Mouse (Mus musculus): ENCODE results near the gene Arid1a. TPM values are rescaled to one million over a fixed set of nuclear protein-coding genes. Genes with fewer than 3 reads are reported as not detected.

The Arid1a gene
- polyA plus RNA-seq, 1 experiment: 109 TPM

GRCm38 (mm10) chr4:133671881-133672844, 84.4 kb downstream of the Arid1a start, which contains the start of gene Pigv:
Pigv (minus strand) TSS chr4:133672647.
- no peak for TF ChIP-seq GATA1 (IDR thresholded peaks at IDR 0.05; ENCODE audit: low read length)

- TF ChIP-seq GATA1 (IDR thresholded peaks at IDR 0.05; ENCODE audit: low read length): no peak
Measured at GRCm38 (mm10) chr4:133671184-133671880, 85.2 kb downstream of the Arid1a start.

- TF ChIP-seq GATA1 (IDR thresholded peaks at IDR 0.05; ENCODE audit: low read length): no peak
Measured at GRCm38 (mm10) chr4:133669652-133670210, 86.8 kb downstream of the Arid1a start.

- no peak for TF ChIP-seq GATA1 (IDR thresholded peaks at IDR 0.05; ENCODE audit: low read length)
Measured at GRCm38 (mm10) chr4:133668537-133668936, 88.0 kb downstream of the Arid1a start.

- no peak for TF ChIP-seq GATA1 (IDR thresholded peaks at IDR 0.05; ENCODE audit: low read length)
Measured at GRCm38 (mm10) chr4:133666199-133666598, 90.4 kb downstream of the Arid1a start.

- no peak for TF ChIP-seq GATA1 (IDR thresholded peaks at IDR 0.05; ENCODE audit: low read length)
Measured at GRCm38 (mm10) chr4:133665118-133665517, 91.5 kb downstream of the Arid1a start.

GRCm38 (mm10) chr4:133662945-133663344, 93.6 kb downstream of the Arid1a start:
- TF ChIP-seq GATA1 (IDR thresholded peaks at IDR 0.05; ENCODE audit: low read length): no peak

GRCm38 (mm10) chr4:133662421-133662820, 94.1 kb downstream of the Arid1a start:
- no peak for TF ChIP-seq GATA1 (IDR thresholded peaks at IDR 0.05; ENCODE audit: low read length)

GRCm38 (mm10) chr4:133660193-133661155, 96.1 kb downstream of the Arid1a start:
- no peak for TF ChIP-seq GATA1 (IDR thresholded peaks at IDR 0.05; ENCODE audit: low read length)

GRCm38 (mm10) chr4:133659497-133660192, 96.9 kb downstream of the Arid1a start:
- TF ChIP-seq GATA1 (IDR thresholded peaks at IDR 0.05; ENCODE audit: low read length): no peak

- no peak for TF ChIP-seq GATA1 (IDR thresholded peaks at IDR 0.05; ENCODE audit: low read length)
Measured at GRCm38 (mm10) chr4:133658729-133659128, 97.8 kb downstream of the Arid1a start.

- no peak for TF ChIP-seq GATA1 (IDR thresholded peaks at IDR 0.05; ENCODE audit: low read length)
Measured at GRCm38 (mm10) chr4:133657829-133658458, 98.6 kb downstream of the Arid1a start.

- TF ChIP-seq GATA1 (IDR thresholded peaks at IDR 0.05; ENCODE audit: low read length): no peak
Measured at GRCm38 (mm10) chr4:133656997-133657396, 99.6 kb downstream of the Arid1a start.

GRCm38 (mm10) chr4:133656294-133656693, 100.3 kb downstream of the Arid1a start:
- TF ChIP-seq GATA1 (IDR thresholded peaks at IDR 0.05; ENCODE audit: low read length): no peak

Data from G1E-ER4 (cell line).